Comparison of ENCODE assay signal across 8 mouse cellular contexts in genomic region chr7:3645488-3646025, GRCm38 (mm10). TPM values are rescaled to one million over a fixed set of nuclear protein-coding genes. Genes with fewer than 3 reads are reported as not detected.
DNase-seq lines count a peak whose midpoint lies in the region; ATAC-seq and TF ChIP-seq lines count a peak whose summit lies in the region.

No protein-coding gene starts in this region.

- H3K9ac ChIP-seq in lung, postnatal 0 days (replicated peaks; ENCODE audit: low read depth), result peak overlapping the region; percentile 99
- H3K9ac ChIP-seq in hindbrain, embryonic 15.5 days, result peak overlapping the region; percentile 97
- H3K9ac ChIP-seq in midbrain, embryonic 13.5 days (replicated peaks), result peak overlapping the region; percentile 98

- DNase-seq in cerebellum, adult 2 months, result no peak
- DNase-seq in cerebellum, adult 9-11 months, result no peak
- DNase-seq in lung, postnatal 0 days (ENCODE audit: low spot score), result no peak
- no peak for DNase-seq in lung, postnatal 25 days (ENCODE audit: low spot score)
- DNase-seq in adrenal gland, postnatal 14 days, result no peak
- DNase-seq in cerebellum, postnatal 25 days, result no peak

- TF ChIP-seq EP300 in lung, postnatal 0 days (IDR thresholded peaks at IDR 0.05), result no peak

- H3K27me3 ChIP-seq in cerebellum, adult 2 months (ENCODE audit: control insufficient read depth, insufficient read depth, low read length), result no peaks in the 10 kb centered on the region
- no peaks in the 10 kb centered on the region for H3K27me3 ChIP-seq in lung, postnatal 0 days (replicated peaks; ENCODE audit: insufficient read depth, low read length)
- no peaks in the 10 kb centered on the region; the same call in 1 of the 2 replicates for H3K27me3 ChIP-seq in hindbrain, embryonic 15.5 days
- H3K27me3 ChIP-seq in midbrain, embryonic 13.5 days, result no peaks in the 10 kb centered on the region

- H3K9me3 ChIP-seq in lung, postnatal 0 days (ENCODE audit: low read length), result no peaks in the 10 kb centered on the region
- H3K9me3 ChIP-seq in hindbrain, embryonic 15.5 days, result no peaks in the 10 kb centered on the region
- H3K9me3 ChIP-seq in midbrain, embryonic 13.5 days, result no peaks in the 10 kb centered on the region

- ATAC-seq in lung, postnatal 0 days, result peak; percentile 16
- no peak for ATAC-seq in hindbrain, embryonic 15.5 days (ENCODE audit: low FRiP score, low read depth)
- peak; percentile 21; the same call in 1 of the 2 replicates for ATAC-seq in midbrain, embryonic 13.5 days

- peak overlapping the region; percentile 84 for H3K27ac ChIP-seq in cerebellum, adult 2 months (ENCODE audit: insufficient read depth, low read length)
- H3K27ac ChIP-seq in lung, postnatal 0 days (ENCODE audit: low read length), result peak overlapping the region; percentile 99
- H3K27ac ChIP-seq in hindbrain, embryonic 15.5 days (replicated peaks), result peak overlapping the region; percentile 96
- H3K27ac ChIP-seq in midbrain, embryonic 13.5 days, result peak overlapping the region; percentile 97

- H3K4me1 ChIP-seq in cerebellum, adult 2 months (ENCODE audit: control insufficient read depth, insufficient read depth, low read length), result peaks cover 10% of the 10 kb centered on the region; the same call in 1 of the 2 replicates
- peaks cover 14% of the 10 kb centered on the region for H3K4me1 ChIP-seq in lung, postnatal 0 days (ENCODE audit: insufficient read depth, low read depth, low read length)
- H3K4me1 ChIP-seq in hindbrain, embryonic 15.5 days (replicated peaks), result peaks cover 46% of the 10 kb centered on the region
- peaks cover 41% of the 10 kb centered on the region for H3K4me1 ChIP-seq in midbrain, embryonic 13.5 days (replicated peaks)

- peak overlapping the region; percentile 93 for H3K4me2 ChIP-seq in lung, postnatal 0 days (replicated peaks; ENCODE audit: low read depth, low read length)
- H3K4me2 ChIP-seq in hindbrain, embryonic 15.5 days, result peak overlapping the region; percentile 73
- peak overlapping the region; percentile 91 for H3K4me2 ChIP-seq in midbrain, embryonic 13.5 days (replicated peaks)

- under 1% methylated on average over 53 of the region's 58 CpGs for WGBS in cerebellum, adult 2 months
- WGBS in lung, postnatal 0 days, result under 1% methylated on average over 28 of the region's 58 CpGs
- under 1% methylated on average over 56 of the region's 58 CpGs for WGBS in hindbrain, embryonic 15.5 days
- WGBS in midbrain, embryonic 13.5 days, result under 1% methylated on average over 54 of the region's 58 CpGs

- no peak for TF ChIP-seq POLR2A in cerebellum, adult 2 months (IDR thresholded peaks at IDR 0.05; ENCODE audit: borderline replicate concordance, insufficient read depth, low read length)

- H3K4me3 ChIP-seq in cerebellum, adult 2 months (replicated peaks; ENCODE audit: insufficient read depth, low read depth, low read length), result peak overlapping the region; percentile 79
- peak overlapping the region; percentile 98 for H3K4me3 ChIP-seq in lung, postnatal 0 days (ENCODE audit: low read depth, low read length)
- peak overlapping the region; percentile 89 for H3K4me3 ChIP-seq in hindbrain, embryonic 15.5 days
- H3K4me3 ChIP-seq in midbrain, embryonic 13.5 days (replicated peaks), result peak overlapping the region; percentile 98

- H3K36me3 ChIP-seq in lung, postnatal 0 days (ENCODE audit: insufficient read depth, low read length), result peaks cover 1% of the 10 kb centered on the region; the same call in 1 of the 2 replicates
- peaks cover 15% of the 10 kb centered on the region; the same call in 1 of the 2 replicates for H3K36me3 ChIP-seq in hindbrain, embryonic 15.5 days
- H3K36me3 ChIP-seq in midbrain, embryonic 13.5 days, result peaks cover 27% of the 10 kb centered on the region

- no peak for TF ChIP-seq CTCF in cerebellum, adult 2 months (IDR thresholded peaks at IDR 0.05; ENCODE audit: borderline replicate concordance, insufficient read depth, low read depth, low read length)
- TF ChIP-seq CTCF in lung, postnatal 0 days (IDR thresholded peaks at IDR 0.05), result no peak

RNA-seq across cellular contexts. Expression of gene Cnot3, which starts 0.5 kb away (rescaled TPM):
- polyA plus RNA-seq in cerebellum, adult 2 months (2012; rRNA removed), result 60.9 and 61.1 TPM in 2 replicates
- polyA plus RNA-seq in lung, postnatal 0 days (2015; fragmentation: Nextera tagmentation; extraction: Ambion mirVana), result 23.9 and 24.4 TPM in 2 replicates
- 39.5 and 47.3 TPM in 2 replicates for polyA plus RNA-seq in hindbrain, embryonic 15.5 days (2015; fragmentation: Nextera tagmentation; extraction: Ambion mirVana)
- 48.7 and 57.8 TPM in 2 replicates for polyA plus RNA-seq in midbrain, embryonic 13.5 days (2015; fragmentation: Nextera tagmentation; extraction: Ambion mirVana)
- total RNA-seq in adrenal gland, postnatal 14 days (2021), result 63.5 and 63.7 TPM in 2 replicates

RNA-seq across cellular contexts. Expression of gene Prpf31, which starts 15.8 kb away (rescaled TPM):
- 70.9 and 79.1 TPM in 2 replicates for polyA plus RNA-seq in cerebellum, adult 2 months (2012; rRNA removed)
- 36.6 and 39.0 TPM in 2 replicates for polyA plus RNA-seq in lung, postnatal 0 days (2015; fragmentation: Nextera tagmentation; extraction: Ambion mirVana)
- polyA plus RNA-seq in hindbrain, embryonic 15.5 days (2015; fragmentation: Nextera tagmentation; extraction: Ambion mirVana), result 88.8 and 89.6 TPM in 2 replicates
- polyA plus RNA-seq in midbrain, embryonic 13.5 days (2015; fragmentation: Nextera tagmentation; extraction: Ambion mirVana), result 114 and 117 TPM in 2 replicates
- 37.9 and 41.9 TPM in 2 replicates for total RNA-seq in adrenal gland, postnatal 14 days (2021)

RNA-seq across cellular contexts. Expression of gene Tfpt, which starts 15.8 kb away (rescaled TPM):
- 33.2 and 34.5 TPM in 2 replicates for polyA plus RNA-seq in cerebellum, adult 2 months (2012; rRNA removed)
- 16.3 and 16.7 TPM in 2 replicates for polyA plus RNA-seq in lung, postnatal 0 days (2015; fragmentation: Nextera tagmentation; extraction: Ambion mirVana)
- 32.2 and 40.1 TPM in 2 replicates for polyA plus RNA-seq in hindbrain, embryonic 15.5 days (2015; fragmentation: Nextera tagmentation; extraction: Ambion mirVana)
- polyA plus RNA-seq in midbrain, embryonic 13.5 days (2015; fragmentation: Nextera tagmentation; extraction: Ambion mirVana), result 30.8 and 38.9 TPM in 2 replicates
- total RNA-seq in adrenal gland, postnatal 14 days (2021), result 21.6 and 25.6 TPM in 2 replicates

RNA-seq across cellular contexts. Expression of gene Leng1, which starts 20.1 kb away (rescaled TPM):
- polyA plus RNA-seq in cerebellum, adult 2 months (2012; rRNA removed), result 12.0 and 12.9 TPM in 2 replicates
- 16.0 and 16.4 TPM in 2 replicates for polyA plus RNA-seq in lung, postnatal 0 days (2015; fragmentation: Nextera tagmentation; extraction: Ambion mirVana)
- 15.3 and 17.1 TPM in 2 replicates for polyA plus RNA-seq in hindbrain, embryonic 15.5 days (2015; fragmentation: Nextera tagmentation; extraction: Ambion mirVana)
- polyA plus RNA-seq in midbrain, embryonic 13.5 days (2015; fragmentation: Nextera tagmentation; extraction: Ambion mirVana), result 16.5 and 16.8 TPM in 2 replicates
- total RNA-seq in adrenal gland, postnatal 14 days (2021), result 14.7 and 15.9 TPM in 2 replicates

RNA-seq across cellular contexts. Expression of gene Ndufa3, which starts 28.4 kb away (rescaled TPM):
- polyA plus RNA-seq in cerebellum, adult 2 months (2012; rRNA removed), result 426 and 441 TPM in 2 replicates
- polyA plus RNA-seq in lung, postnatal 0 days (2015; fragmentation: Nextera tagmentation; extraction: Ambion mirVana), result 443 and 505 TPM in 2 replicates
- 541 and 606 TPM in 2 replicates for polyA plus RNA-seq in hindbrain, embryonic 15.5 days (2015; fragmentation: Nextera tagmentation; extraction: Ambion mirVana)
- 440 and 458 TPM in 2 replicates for polyA plus RNA-seq in midbrain, embryonic 13.5 days (2015; fragmentation: Nextera tagmentation; extraction: Ambion mirVana)
- 975 and 1,034 TPM in 2 replicates for total RNA-seq in adrenal gland, postnatal 14 days (2021)
